Mouse (Mus musculus) adrenal gland, adult 8-10 months (tissue): ENCODE measurements at regions not wholly inside any gene's neighbourhood (a gene's known extent, or its start where the extent isn't known, plus 50 kb on each side); places are given as distances from the start of the nearest gene placed in this dataset.

ENCODE experiments used
- DNase-seq: peaks from one replicate; pipeline ENCODE4 v3.0.0; 2022

DNA sequence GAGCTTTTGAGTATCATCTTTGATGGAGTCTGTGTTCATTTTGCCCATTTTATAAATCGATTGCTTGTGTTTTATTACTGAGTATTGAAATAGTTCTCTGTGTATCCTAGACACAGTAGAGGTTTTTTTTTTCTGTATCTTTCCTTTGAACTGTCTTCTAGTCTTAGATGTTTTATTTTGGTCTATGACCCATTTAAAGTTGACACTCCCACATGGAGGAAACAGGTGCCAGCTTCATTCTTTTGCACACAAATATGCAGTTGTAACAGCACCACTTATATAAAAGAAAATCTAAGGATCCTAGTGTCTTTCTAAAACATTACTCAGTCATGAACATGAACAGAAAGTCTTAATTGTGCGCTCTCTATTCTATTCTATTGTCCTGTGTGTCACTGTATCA is 230.2 kb upstream of the Nsun2 start:
- no peak for DNase-seq

DNA sequence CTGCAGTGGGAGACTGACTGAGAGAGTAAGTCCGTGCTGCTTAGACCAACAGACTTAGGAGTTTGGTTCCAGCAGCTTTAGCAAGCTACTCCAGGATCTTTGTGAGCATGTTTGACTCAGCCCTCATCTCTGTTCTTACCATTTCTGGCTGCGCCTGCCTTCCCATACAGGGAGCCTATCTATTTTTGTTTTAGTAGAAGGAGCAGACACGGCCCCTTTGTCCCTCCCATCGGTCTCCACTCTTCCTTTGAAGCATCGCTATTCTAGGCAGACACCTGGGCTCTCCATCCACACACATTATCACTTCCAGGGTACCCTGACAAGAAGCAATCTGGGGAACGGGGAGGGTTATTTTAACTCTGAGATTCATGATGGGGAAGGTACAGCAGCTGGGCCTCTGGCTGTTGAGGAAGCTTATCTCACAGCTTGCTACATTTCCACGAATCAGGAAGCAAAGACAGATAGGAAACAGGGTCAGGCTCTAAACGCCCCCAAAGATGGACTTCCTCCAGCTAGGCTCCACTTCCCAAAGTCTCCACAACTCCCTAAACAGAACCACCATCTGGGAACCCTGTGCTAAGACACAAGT is 203.0 kb upstream of the Nsun2 start:
- no peak for DNase-seq

DNA sequence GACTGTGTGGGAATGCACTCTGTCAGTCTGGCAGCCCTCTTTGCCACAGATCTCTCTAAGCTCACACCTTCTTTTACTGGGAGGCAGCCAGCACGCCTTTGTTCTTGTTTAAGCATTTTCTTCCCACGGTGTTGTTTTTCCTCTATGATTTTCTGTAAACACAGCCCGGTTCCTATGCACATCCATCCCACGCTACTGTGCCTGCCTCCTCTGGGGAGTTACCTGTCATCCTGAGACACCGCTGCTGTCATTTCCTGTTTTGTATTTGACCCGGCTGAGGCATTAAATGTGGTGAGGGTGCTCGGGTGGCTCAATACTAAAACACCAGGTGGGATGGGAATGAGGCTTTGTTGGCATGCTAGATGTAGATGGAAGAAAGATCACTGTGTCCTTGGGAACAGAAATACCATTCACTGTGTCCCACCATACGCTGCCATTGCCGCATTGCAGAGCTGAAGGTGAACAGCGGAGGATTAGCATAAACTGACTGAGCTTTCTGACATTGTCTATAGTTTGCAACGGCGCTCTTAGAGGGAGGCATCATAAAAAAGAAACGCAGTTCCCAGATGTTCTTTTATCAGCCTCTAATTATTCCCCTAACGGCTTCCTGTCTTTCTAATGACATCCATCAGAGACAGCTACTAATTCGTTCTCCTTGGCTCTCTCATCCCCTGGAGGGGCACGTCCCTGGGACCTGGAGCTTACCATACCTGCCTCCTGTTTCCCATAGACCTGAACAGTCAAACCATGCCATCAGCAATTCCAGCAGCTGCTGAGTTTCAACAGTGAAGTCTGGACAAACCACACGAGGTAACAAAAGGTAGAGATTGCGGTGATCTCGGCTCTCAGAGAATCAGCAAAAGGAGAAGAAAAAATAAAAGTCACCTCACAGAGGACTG is 201.8 kb upstream of the Nsun2 start:
- no peak for DNase-seq

DNA sequence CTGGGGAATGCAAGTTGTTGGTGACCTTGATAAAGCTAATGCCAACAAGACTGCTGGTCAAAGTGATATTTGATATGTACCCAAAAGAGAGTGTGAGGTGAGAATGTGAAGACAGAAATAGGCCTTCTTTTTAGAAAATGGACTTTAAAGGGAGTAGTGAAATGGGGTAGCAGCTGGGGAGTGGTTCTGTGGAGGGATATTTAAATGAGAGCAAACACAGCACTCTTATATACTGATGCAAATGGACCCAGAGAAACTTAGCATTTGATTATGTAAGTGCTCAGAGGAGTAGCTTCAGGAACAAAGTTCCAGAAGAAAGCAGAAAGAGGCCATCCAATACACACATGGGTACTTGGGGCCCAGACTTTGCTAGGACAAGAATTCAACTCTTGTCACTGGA is 189.7 kb upstream of the Nsun2 start:
- no peak for DNase-seq

DNA sequence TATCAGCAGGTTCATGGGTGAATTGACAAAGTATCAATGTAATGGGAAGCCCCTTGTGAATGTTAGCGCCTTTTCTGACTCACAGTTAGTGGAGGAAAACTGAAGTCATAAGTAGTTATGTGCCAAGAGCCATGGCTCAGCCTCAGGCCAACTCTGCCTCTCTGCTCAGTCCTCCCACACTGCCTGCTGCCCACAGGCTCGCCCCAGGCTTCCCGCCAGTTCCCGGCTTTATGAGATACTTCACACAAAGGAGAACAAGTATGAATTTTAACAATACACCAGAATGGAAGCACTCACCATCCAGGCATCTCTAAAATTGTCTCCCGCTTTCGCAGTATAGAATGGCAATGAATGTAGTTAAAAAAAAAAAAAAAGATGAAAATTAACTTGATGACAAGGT is 176.1 kb upstream of the Nsun2 start:
- DNase-seq: no peak

DNA sequence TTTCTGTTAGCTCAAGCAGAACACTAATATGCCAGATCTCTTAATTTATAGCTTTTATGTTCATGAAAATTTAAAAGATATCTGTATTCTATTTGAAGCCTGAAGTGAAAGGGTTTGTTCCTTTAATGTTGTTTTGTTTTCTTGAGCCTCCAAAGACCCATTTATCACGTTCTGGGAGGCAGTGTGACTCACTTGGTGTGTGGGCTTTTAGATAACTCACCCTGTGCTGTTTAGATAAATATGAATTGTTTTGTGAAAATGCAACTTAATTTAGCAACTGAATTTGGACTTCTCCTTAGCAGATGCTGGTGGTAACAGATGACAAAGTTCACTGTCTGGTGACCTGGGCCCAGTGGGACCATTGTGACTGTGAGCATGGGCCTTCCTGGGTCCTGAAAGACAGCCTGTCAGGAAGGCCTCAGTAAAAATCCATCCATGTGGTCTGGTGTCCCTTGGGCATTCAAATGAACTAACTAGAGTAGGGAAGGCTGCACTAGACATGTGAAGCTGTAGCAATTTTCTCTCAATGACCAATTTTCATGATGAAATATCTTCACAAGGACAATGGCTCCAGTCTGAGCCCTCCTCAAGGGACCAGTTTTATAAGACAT is 167.6 kb upstream of the Nsun2 start:
- DNase-seq: no peak

DNA sequence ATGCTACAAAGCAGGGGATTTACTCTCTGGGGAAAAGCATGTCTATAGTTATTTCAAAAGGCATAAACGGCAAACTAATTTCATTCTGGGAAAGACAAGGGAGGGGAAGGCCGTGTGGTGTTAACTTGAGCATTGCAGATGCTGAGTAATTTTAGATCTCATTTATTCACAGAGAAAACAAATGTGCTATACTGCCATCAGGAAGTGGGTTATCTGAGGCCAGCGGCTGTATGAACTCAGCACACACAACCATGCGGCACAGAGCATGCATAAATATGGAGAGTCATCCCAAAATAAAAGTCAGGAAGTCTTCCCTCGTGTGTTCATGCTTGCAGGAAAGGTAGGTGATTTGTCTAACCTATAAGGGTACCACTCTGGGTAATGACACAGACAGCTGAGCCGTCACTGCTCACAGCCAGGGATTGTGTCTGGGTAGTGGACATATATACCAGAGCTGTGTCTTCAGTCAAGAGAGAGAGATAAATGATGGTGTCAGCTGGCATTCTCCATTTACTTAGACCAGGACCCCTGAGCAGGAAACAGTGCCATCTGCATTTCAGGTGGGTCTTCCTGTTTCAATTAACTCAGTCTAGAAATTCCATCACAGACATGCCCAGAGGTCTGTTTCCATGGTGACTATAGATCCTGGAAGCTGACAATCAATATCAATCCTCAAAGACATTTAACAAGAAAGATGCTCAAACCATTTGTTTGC is 160.3 kb upstream of the Nsun2 start:
- no peak for DNase-seq

DNA sequence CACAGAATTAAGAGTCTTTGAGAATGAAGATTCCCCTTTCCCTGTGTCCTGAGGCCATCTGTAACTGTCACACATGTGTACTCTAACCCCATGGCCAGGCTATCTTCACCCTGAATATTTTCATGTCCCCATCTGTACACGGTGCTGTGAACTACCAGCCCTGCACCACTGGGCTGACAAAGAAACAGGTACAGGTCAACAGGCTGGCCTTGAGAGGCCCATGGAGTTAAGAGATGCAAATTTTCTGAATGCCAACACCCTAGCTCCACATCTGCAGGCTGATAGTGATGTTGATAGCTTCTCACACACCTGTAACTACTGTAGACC is 159.8 kb upstream of the Nsun2 start:
- no peak for DNase-seq

DNA sequence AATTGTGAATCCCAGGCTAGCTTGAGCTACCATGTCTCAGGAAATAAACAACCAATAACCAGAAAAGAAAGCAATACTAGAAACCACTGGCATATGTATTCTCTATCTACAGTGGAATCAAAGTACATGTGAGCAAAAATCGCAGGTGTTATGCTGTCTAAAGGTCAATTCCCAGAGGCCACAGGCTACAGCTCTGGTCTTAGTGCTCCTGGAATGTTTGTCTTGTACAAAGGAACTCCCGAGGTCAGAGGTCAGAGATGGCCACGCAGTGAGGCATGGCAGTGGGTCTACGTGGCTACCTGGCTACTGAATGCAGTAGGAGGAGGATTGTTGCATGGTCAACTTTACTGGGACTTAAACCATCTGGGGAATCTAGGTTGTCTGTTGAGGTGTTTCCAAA is 153.1 kb upstream of the Nsun2 start:
- DNase-seq: no peak

DNA sequence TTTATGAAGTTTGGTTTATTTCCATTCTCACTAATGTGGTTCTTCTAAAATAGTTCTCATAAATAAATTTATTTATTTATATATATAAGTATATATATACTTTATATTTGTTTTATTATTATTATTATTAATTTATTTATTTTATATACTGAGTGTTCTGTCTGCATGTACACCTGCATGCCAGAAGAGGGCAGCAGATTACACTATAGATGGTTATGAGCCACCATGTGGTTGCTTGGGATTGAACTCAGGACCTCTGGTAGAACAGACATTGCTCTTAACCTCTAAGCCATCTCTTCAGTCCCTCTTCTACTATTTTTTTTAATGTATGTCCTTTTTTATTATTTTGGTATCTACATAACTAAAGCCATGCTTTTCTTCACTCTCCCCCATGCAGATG is 148.8 kb upstream of the Nsun2 start:
- no peak for DNase-seq

DNA sequence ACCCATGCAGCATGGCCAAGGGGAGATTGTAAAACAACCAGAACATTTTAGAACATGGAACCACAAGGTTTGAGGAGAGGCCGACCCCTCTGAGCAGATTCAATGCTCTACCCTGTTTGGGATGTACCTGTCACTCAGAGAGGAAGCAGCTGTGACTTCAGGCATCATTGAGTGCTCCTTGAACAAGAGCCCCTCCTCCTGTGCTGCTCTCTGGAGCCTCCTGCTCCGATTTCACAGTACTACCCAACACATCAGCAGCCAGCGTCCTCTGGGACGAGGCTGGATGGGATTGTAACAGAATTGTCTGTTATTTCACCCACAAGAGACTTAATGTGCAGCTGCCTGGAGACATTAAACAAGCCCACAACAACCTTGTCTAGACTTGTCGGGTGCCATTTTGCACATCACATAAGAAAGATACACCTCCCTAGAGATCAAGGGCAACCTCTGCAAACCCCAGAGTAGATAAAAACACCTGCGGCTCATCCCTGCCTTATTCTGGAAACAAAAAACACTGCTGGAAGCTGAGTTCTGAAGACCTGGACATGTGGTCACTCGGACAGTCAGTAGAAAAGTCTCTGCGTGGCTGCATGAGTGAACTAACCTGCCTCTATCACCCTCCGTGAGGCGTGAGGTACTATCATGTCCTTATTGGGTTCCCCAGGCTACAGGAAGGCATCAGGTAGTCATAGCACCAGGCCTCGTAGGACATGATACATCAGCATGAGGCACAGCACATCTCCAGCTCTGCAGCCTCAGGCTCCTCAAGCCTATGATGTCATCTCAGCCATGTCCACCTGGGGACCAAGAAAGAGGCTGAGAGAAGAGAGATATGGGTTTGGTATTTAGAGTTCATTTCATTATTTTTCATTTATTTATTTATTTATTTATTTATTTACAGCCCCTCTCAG is 140.4 kb upstream of the Nsun2 start:
- DNase-seq: no peak

DNA sequence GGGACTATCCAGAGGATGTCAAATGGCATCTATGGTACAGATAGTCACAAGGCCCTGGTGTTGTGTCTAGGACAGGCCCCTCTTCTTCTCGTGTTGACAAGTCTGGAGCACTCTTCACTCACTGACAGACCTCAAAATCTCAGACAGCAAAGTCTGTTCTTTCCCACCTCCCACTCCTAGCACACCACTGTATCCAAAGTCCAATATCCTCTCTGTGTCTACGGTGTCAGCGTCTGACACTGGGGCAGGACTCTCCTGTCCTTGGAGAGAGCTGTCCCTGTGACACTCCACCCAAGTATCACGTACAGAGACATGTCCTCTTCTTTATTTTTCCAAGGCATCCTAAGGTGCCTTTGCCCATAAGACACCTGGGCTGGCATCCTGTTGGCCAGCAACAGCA is 139.0 kb upstream of the Nsun2 start:
- DNase-seq: no peak

DNA sequence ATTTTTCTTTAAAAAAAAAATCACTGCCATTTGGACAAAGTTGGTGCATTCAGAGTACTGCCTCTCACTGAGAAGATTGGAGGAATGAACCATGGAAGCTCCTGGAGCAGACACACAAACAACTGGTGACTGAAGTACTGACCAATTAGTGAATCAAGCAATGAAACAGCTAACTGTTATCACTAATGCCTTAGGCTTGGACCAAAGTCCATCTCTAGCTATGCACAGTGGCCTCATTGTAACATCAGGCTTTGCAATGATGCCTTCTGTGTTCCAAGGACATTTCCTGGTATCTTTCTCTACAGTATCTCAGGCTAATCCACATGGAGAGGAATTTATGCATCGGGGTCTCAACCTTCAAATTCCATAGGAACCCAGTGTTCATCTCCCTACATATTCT is 123.2 kb upstream of the Nsun2 start:
- no peak for DNase-seq

DNA sequence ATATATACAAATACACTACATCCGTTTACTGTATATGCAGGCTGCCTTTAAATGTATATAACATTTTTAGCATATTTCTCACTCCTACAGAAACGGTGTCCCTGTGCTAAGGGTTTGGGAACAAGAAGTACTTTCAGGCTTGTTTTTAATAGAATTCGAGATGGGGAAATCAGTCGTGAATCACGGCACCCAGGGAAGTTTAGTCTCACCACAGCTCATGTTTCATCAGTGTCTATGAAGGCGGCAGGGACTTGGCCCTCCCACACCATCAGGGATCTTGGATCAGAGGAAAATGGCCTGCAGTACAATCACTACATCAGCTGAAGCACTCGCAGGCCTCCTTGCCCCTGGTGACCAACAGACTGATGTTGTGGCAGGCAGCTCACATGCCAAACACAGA is 118.7 kb upstream of the Nsun2 start:
- DNase-seq: no peak

DNA sequence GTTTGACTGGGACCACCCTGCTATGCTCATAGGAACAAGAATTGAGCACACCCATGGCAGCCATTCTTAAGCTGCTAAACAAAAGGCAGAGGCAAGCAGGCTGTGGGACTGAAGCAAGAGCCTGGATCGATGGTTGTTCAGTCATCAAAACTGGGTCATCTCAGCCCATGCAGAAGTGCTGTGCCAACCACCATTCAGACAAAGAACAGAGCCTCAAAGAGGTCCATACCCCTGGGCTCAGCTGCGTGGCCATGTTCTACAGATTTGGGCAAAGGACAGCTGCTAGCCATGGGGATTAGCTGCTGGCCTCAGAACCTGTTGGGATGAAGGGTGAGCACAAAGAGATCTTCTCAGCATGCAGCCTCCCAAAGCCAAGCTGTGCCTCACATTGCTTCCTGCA is 116.8 kb upstream of the Nsun2 start:
- DNase-seq: no peak

DNA sequence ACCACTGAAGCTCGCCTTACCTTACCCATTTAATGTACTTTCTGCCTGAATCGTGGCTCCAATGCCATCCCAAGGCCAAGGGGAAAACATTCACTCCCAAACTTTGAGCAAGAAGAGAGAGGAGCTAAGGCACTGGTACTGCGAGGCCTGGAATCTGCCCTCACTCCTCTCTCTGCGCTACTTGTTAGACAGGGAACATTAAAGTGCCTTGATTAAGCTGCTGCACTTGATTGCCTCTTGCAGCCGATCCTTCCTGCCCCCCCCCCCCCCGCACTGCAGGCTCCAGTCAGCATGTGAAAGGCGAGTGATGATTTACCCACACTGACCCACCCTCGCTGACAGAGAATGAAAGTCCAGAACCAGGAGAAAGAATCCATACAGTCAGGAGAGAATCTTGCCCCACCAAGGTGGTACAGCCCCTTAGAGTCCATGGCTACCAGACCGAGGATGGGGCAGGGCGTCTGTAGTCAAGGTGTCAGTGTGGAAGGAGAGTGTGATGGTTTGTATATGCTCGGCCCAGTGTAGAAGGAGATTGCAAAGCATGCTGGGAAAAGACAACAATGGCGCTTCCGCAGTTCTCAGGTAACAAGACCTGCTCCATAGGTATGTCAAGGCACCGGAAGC is 115.6 kb upstream of the Nsun2 start:
- no peak for DNase-seq

DNA sequence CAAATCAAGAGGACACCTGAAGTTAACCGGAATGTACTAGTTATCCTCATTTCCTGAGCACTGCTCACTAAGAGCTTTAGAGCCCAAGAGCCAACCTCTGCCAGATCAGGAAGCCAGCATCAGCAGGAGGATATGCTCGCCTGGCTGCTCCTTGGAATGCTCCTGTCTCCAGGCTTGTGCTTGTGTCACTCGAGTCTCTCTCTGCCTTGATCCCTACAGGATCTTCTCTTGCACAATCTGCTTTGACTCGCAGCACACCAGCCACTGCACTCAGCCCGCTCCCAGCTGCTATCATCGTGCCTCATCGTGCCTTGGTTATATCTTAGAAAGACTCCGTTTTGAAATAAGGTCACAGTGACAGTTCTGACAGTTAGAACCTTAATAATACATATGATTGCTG is 113.4 kb upstream of the Nsun2 start:
- no peak for DNase-seq

DNA sequence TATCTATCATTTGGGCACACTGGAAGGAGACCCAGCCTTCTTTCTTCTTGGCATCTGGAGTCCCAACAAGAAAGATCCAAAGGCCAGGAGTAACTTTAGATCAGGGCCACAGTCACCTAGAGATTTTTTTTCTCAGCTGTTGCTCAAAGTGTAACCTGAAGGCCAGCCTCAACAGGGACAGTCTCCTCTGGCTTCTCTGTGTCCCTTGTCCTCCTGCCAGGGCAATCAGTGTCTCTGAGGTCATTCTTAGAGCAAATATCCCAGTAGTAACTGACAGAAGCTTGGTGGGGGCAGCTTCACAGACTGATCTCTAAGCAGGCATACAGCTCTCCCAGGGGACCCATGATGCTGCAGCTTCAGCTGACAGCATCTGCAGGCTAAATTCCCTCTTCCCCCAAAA is 111.6 kb upstream of the Nsun2 start:
- DNase-seq: no peak

DNA sequence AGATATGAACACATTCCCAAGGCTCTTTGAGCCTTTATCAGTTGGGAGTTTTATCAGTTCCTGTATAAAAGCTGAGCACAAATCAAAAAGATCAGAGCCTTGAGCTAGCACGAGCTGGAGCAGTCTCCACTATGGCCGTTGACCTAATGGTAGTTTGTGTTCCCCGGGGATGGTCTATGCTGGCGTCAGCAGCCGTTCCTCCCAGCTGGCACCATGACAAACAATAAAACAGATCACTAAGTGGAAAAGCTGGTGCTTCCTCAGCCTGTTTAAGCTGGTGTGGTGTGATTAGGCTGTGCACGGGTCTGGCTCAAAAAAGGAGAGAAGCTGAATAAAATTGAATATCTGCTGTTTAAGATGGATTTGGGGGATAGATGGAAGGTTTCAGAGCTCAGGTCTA is 107.4 kb upstream of the Nsun2 start:
- peak; percentile 17 for DNase-seq

DNA sequence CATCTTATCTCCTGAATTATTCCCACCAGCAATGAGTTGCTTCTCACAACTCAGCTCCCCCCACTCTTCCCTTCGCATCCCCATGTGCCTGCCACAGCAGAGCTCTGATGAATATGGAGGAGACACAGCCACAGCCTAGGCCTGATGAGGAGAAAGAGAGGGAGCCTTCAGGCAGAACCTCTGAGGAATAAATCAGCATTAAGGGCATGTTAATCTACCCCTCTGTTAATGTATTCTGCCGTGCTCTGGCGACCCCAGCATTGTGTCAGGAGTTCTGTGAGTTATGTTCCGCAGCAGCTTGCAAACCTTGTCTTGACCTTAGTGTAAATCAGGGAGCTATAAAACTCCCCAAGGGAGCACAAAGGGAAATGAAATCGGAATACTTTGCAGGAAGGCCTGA is 104.0 kb upstream of the Nsun2 start:
- no peak for DNase-seq

DNA sequence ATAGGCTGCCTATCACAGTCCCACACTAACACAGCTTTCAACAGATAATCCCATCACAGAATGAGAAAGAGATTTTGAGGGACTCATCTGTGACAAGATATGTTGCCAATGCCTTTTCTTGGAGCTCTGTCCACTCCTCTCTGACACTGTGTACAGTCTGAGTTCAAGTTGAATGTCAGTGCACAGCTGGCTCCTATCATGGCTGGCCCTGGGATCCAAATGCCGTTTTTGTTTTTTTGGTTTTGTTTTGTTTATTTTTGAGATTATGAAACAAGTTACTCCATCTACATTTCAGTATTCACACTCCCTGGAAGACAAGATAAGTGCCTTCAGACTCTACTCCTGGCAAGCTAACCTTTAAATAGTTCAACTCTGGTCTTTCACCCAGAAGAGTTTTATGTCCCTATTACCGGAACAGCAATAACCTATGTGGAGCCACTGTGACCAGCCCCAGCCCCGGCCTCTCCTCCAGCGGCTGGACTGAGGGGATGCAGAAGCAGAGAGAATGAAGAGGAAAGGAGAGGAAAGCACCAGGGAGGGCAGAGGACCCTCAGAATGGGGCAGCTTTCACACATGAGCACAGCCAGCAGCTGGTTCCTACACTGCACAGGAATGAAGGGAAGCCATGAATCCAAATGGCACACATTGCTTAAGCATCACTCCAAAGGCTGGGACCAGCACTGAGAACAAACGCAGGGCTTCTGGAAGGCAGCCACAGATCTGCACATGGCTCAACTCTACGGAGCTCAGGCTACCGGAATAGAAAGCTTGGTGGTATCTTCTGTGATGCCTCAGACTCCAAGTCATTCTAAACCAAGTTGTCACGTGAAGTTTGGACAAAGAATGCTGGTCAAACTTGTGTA is 99.9 kb upstream of the Nsun2 start:
- DNase-seq: no peak
